In genomic region chr9:108649561-108650440, GRCm38 (mm10) we compare ENCODE assay signal across 8 mouse cellular contexts. TPM values are rescaled to one million over a fixed set of nuclear protein-coding genes. Genes with fewer than 3 reads are reported as not detected.
A peak's percentile ranks its signal among the peaks of the same experiment; 100 is the strongest.
DNase-seq lines count a peak whose midpoint lies in the region; ATAC-seq and TF ChIP-seq lines count a peak whose summit lies in the region.

No protein-coding gene starts in this region.

- peak; percentile 51 for ATAC-seq in granulocyte monocyte progenitor cell, adult 5-6 weeks (replicated peaks; ENCODE audit: poor library complexity, severe bottlenecking)
- ATAC-seq in liver, embryonic 14.5 days (ENCODE audit: insufficient read depth) = peak; percentile 6; the same call in 1 of the 2 replicates
- peak; percentile 28 for ATAC-seq in neutrophil, adult 5-6 weeks (ENCODE audit: extremely low read depth, insufficient number of reproducible peaks, low FRiP score, poor library complexity, severe bottlenecking)

- H3K4me2 ChIP-seq in liver, embryonic 14.5 days (ENCODE audit: low read depth) = peak overlapping the region; percentile 73

- H3K9ac ChIP-seq in liver, embryonic 14.5 days (replicated peaks) = peak overlapping the region; percentile 73

- H3K4me3 ChIP-seq in liver, embryonic 14.5 days (ENCODE audit: insufficient read depth in 1 of 2, low read depth in 2 of 2, low read length in 2 of 2) = peak overlapping the region; percentile 75 to 89

- DNase-seq in kidney, adult 9 months = peak; percentile 20
- no peak for DNase-seq in kidney, postnatal 36 days
- peak; percentile 46 for DNase-seq in Muller cell, postnatal 12 days (ENCODE audit: inconsistent ontology term)
- DNase-seq in liver, embryonic 14.5 days (ENCODE audit: low read depth in 3 of 3, low spot score in 3 of 3) = no peak
- no peak for DNase-seq in left cerebral cortex, adult 8-10 months (ENCODE audit: low spot score in 2 of 2)
- no peak for DNase-seq in urinary bladder, postnatal 14 days (ENCODE audit: low spot score)

- 0 out of 2 replicates have a peak, but pooled peaks cover 2% of the 10 kb centered on the region for H3K36me3 ChIP-seq in liver, embryonic 14.5 days (replicated peaks; ENCODE audit: control insufficient read depth, insufficient read depth, low read depth)

- no peaks in the 10 kb centered on the region for H3K27me3 ChIP-seq in liver, embryonic 14.5 days (ENCODE audit: control insufficient read depth, insufficient read depth, low read length)

- TF ChIP-seq CTCF in liver, embryonic 14.5 days (IDR thresholded peaks at IDR 0.05; ENCODE audit: low read depth) = no peak

- H3K4me1 ChIP-seq in liver, embryonic 14.5 days (replicated peaks; ENCODE audit: control insufficient read depth in 2 of 2, insufficient read depth in 2 of 2, low read length in 1 of 2) = peaks cover 13 to 15% of the 10 kb centered on the region in 2 experiments

- H3K9me3 ChIP-seq in liver, embryonic 14.5 days (ENCODE audit: control insufficient read depth, low read length) = no peaks in the 10 kb centered on the region

- WGBS in liver, embryonic 14.5 days (ENCODE audit: insufficient replicate concordance) = 12% methylated on average over 29 of the region's 29 CpGs

- TF ChIP-seq EP300 in liver, embryonic 14.5 days (IDR thresholded peaks at IDR 0.05; ENCODE audit: low read depth) = no peak

- peak overlapping the region; percentile 54 for H3K27ac ChIP-seq in liver, embryonic 14.5 days

RNA-seq across cellular contexts. Expression of gene Arih2, which starts 0.6 kb away (rescaled TPM):
- total RNA-seq in granulocyte monocyte progenitor cell, adult 5-6 weeks (2014; fragmentation: Nextera tagmentation) = 32.9 and 36.9 TPM in 2 replicates
- total RNA-seq in granulocyte monocyte progenitor cell, adult 5-6 weeks (2017) = 32.2 and 33.4 TPM in 2 replicates
- polyA plus RNA-seq in liver, embryonic 14.5 days (2012; rRNA removed) = 15.3 and 17.7 TPM in 2 replicates
- 18.0 and 22.0 TPM in 2 replicates for polyA plus RNA-seq in liver, embryonic 14.5 days (2014; fragmentation: Nextera tagmentation; extraction: Ambion mirVana)
- total RNA-seq in neutrophil, adult 5-6 weeks (2017) = 135 and 143 TPM in 2 replicates
- total RNA-seq in left cerebral cortex, adult 8-10 months (2022) = 10 to 100 TPM; 51.8 to 55.6 (median 54.2) TPM

RNA-seq across cellular contexts. Expression of gene Slc25a20, which starts 12.1 kb away (rescaled TPM):
- total RNA-seq in granulocyte monocyte progenitor cell, adult 5-6 weeks (2014; fragmentation: Nextera tagmentation) = 20.2 and 28.6 TPM in 2 replicates
- total RNA-seq in granulocyte monocyte progenitor cell, adult 5-6 weeks (2017) = 28.7 and 30.3 TPM in 2 replicates
- polyA plus RNA-seq in liver, embryonic 14.5 days (2012; rRNA removed) = 5.8 and 8.6 TPM in 2 replicates
- 12.3 and 14.0 TPM in 2 replicates for polyA plus RNA-seq in liver, embryonic 14.5 days (2014; fragmentation: Nextera tagmentation; extraction: Ambion mirVana)
- 39.0 and 43.9 TPM in 2 replicates for total RNA-seq in neutrophil, adult 5-6 weeks (2017)
- 10 to 100 TPM; 11.1 to 15.8 (median 13.6) TPM for total RNA-seq in left cerebral cortex, adult 8-10 months (2022)

RNA-seq across cellular contexts. Expression of gene Prkar2a, which starts 39.3 kb away (rescaled TPM):
- total RNA-seq in granulocyte monocyte progenitor cell, adult 5-6 weeks (2014; fragmentation: Nextera tagmentation) = 22.8 and 22.9 TPM in 2 replicates
- total RNA-seq in granulocyte monocyte progenitor cell, adult 5-6 weeks (2017) = 28.6 and 37.8 TPM in 2 replicates
- 5.0 and 6.4 TPM in 2 replicates for polyA plus RNA-seq in liver, embryonic 14.5 days (2012; rRNA removed)
- polyA plus RNA-seq in liver, embryonic 14.5 days (2014; fragmentation: Nextera tagmentation; extraction: Ambion mirVana) = 9.9 and 10.1 TPM in 2 replicates
- total RNA-seq in neutrophil, adult 5-6 weeks (2017) = 5.0 and 8.2 TPM in 2 replicates
- total RNA-seq in left cerebral cortex, adult 8-10 months (2022) = 10 to 100 TPM; 45.9 to 52.1 (median 49.3) TPM

RNA-seq across cellular contexts. Expression of gene P4htm, which starts 52.3 kb away (rescaled TPM):
- 2.0 and 2.3 TPM in 2 replicates for total RNA-seq in granulocyte monocyte progenitor cell, adult 5-6 weeks (2014; fragmentation: Nextera tagmentation)
- total RNA-seq in granulocyte monocyte progenitor cell, adult 5-6 weeks (2017) = 0.43 TPM in 1 of 2 replicates, not detected in the other
- polyA plus RNA-seq in liver, embryonic 14.5 days (2012; rRNA removed) = 0.52 and 0.54 TPM in 2 replicates
- 0.25 and 0.67 TPM in 2 replicates for polyA plus RNA-seq in liver, embryonic 14.5 days (2014; fragmentation: Nextera tagmentation; extraction: Ambion mirVana)
- total RNA-seq in neutrophil, adult 5-6 weeks (2017) = 0.58 and 0.61 TPM in 2 replicates
- total RNA-seq in left cerebral cortex, adult 8-10 months (2022) = 10 to 100 TPM; 87.5 to 98.6 (median 93.9) TPM

Comparison
In these comparisons a context has a peak if more than half of its experiments do, and no peak if none do; other contexts are left out.
1. DNase-seq: peak in kidney, adult 9 months (single experiment) and Muller cell, postnatal 12 days (single experiment); none in kidney, postnatal 36 days (0 of 2), liver, embryonic 14.5 days (0 of 3), left cerebral cortex, adult 8-10 months (0 of 2) and urinary bladder, postnatal 14 days (single experiment).
2. Peak in every context shown above with its lines, with median percentiles within 50 percentile points of each other: ATAC-seq.